Mouse (Mus musculus): ENCODE data around the gene Fam43a. TPM values are rescaled to one million over a fixed set of nuclear protein-coding genes. Genes with fewer than 3 reads are reported as not detected.

The Fam43a gene
- polyA plus RNA-seq, 1 experiment = 0.46 TPM

DNA sequence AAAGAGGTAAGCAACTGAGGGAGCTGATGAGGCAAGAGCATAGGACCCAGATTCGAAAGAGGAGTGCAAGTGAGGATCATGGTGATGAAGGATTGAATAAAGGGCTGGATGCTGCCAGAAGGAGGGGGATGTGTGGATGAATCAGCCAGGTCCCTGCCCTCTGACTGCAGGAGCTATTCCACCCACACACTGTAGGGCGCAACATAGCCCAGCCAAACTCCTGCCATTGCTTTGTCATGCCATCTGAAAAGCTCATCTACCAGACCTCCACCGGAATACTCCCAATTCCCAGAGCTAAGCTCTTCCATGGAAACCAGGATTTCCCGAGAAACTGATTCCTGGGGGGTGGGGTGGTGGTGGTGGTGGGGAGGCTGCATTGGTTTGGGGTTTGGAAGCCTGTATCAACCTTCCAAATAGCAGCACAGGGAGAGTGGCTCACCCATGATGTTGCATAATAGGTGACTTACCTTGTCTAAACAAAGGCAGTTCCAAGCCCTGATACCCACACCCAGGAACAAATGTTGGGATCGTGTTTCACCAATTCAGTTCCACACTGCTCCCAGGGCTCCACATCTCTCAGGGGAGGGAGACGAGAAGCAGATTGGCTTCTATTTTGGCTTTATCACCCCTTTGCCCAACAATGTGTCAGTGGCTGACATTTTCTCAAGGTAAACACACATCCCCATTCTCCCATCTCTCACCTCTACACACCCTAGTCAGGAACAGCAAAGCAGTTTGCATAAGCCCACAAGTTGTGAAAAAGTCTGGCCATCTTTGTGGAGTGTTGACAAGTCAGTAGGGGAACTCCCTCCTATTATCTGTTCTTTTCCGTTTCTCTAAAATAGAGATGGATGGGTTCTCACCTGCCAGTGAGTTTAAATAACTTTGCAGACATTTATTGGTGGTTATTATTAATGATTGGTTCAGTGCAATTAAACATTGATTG is 9.0 kb upstream of the Fam43a start:
- Histone ChIP-seq H3K79me3 (ENCODE audit: low read depth) (peaks cover 18% of the 10 kb centered on the region), H3K79me2 (ENCODE audit: control insufficient read depth, insufficient read depth) (peaks cover 19% of the 10 kb centered on the region), H3K27me3 (ENCODE audit: control insufficient read depth, insufficient read depth, insufficient read length) (no peaks in the 10 kb centered on the region), H3K36me3 (ENCODE audit: control insufficient read depth, insufficient read depth) (peaks cover 4% of the 10 kb centered on the region), H3K4me3 (ENCODE audit: insufficient read depth, poor library complexity, severe bottlenecking) (no peak overlapping the region), H3ac (ENCODE audit: control insufficient read depth, insufficient read length, low read depth) (no peak overlapping the region)
- TF ChIP-seq MAX (IDR thresholded peaks at IDR 0.05) (peak; percentile 21), CEBPB (IDR thresholded peaks at IDR 0.05; ENCODE audit: low read depth) (peak; percentile 35), MYOG (IDR thresholded peaks at IDR 0.05; ENCODE audit: control insufficient read depth, extremely low read depth, insufficient read length) (no peak)

DNA sequence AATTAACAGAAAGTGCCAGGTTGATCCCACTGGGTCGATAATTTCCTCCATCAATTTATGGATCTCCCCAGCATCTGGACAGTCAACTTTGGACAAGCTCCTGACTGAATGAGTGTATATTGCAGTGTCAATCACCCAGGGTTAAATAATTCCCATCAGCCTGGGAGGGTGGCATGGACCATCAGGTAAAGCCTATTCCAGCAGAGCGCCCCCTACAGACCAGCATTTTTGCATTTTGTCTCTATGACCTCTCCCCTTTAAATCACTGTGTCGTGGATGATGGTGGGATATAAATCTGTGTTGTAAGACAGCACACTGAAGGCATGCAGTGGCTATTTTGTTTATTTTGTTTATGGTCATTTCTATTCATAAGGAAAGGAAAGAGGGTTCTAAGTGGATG is 7.5 kb upstream of the Fam43a start:
- Histone ChIP-seq H3K79me2 (ENCODE audit: control insufficient read depth, insufficient read depth) (peaks cover 5% of the 10 kb centered on the region), H3K36me3 (ENCODE audit: control insufficient read depth, insufficient read depth) (no peaks in the 10 kb centered on the region), H3K27me3 (ENCODE audit: control insufficient read depth, insufficient read depth, insufficient read length) (no peaks in the 10 kb centered on the region), H3K79me3 (ENCODE audit: low read depth) (peaks cover 3% of the 10 kb centered on the region), H3K4me3 (ENCODE audit: insufficient read depth, poor library complexity, severe bottlenecking) (no peak overlapping the region), H3ac (ENCODE audit: control insufficient read depth, insufficient read length, low read depth) (no peak overlapping the region)
- TF ChIP-seq USF1 (IDR thresholded peaks at IDR 0.05; ENCODE audit: low read depth) (no peak), MAX (IDR thresholded peaks at IDR 0.05) (no peak), FOSL1 (IDR thresholded peaks at IDR 0.05; ENCODE audit: insufficient read depth, low read length, poor library complexity, severe bottlenecking) (no peak), CTCF (IDR thresholded peaks at IDR 0.05; ENCODE audit: control insufficient read depth, insufficient read depth, insufficient read length) (no peak), MYOG (IDR thresholded peaks at IDR 0.05; ENCODE audit: control insufficient read depth, extremely low read depth, insufficient read length) (no peak), MYOD1 (IDR thresholded peaks at IDR 0.05; ENCODE audit: control insufficient read depth, insufficient read length, low read depth) (no peak)

DNA sequence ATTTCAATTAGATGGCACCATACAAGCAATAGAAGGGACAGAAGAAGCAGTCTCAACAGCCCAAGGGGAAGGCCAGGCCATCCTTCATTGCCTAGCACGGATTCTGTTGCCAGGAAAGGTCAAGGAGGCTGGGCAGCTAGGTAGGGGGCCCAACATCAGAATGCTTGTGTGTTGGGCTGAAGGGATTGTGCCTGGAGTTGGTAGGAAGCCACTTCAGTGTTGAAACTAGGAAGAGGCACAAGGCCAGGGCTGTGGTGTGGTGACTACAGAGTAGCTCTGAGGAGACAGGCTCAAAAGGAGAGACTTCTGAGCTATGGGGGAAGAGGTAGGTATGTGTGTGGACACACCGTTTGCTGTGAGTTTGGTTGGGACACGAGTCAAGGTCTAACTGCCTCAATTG is 4.2 kb upstream of the Fam43a start:
- no peak overlapping the region for H3K4me3 ChIP-seq (ENCODE audit: insufficient read depth, poor library complexity, severe bottlenecking)
- H3K36me3 ChIP-seq (ENCODE audit: control insufficient read depth, insufficient read depth) = no peaks in the 10 kb centered on the region
- TF ChIP-seq CTCF (IDR thresholded peaks at IDR 0.05; ENCODE audit: control insufficient read depth, insufficient read depth, insufficient read length) (no peak), FOSL1 (IDR thresholded peaks at IDR 0.05; ENCODE audit: insufficient read depth, low read length, poor library complexity, severe bottlenecking) (no peak), CEBPB (IDR thresholded peaks at IDR 0.05; ENCODE audit: low read depth) (no peak), USF1 (IDR thresholded peaks at IDR 0.05; ENCODE audit: low read depth) (no peak), MYOG (IDR thresholded peaks at IDR 0.05; ENCODE audit: control insufficient read depth, extremely low read depth, insufficient read length) (no peak), MYOD1 (IDR thresholded peaks at IDR 0.05; ENCODE audit: control insufficient read depth, insufficient read length, low read depth) (no peak), MAX (IDR thresholded peaks at IDR 0.05) (no peak)
- no peaks in the 10 kb centered on the region for H3K79me2 ChIP-seq (ENCODE audit: control insufficient read depth, insufficient read depth)
- H3K27me3 ChIP-seq (ENCODE audit: control insufficient read depth, insufficient read depth, insufficient read length) = no peaks in the 10 kb centered on the region
- no peaks in the 10 kb centered on the region for H3K79me3 ChIP-seq (ENCODE audit: low read depth)
- no peak overlapping the region for H3ac ChIP-seq (ENCODE audit: control insufficient read depth, insufficient read length, low read depth)

DNA sequence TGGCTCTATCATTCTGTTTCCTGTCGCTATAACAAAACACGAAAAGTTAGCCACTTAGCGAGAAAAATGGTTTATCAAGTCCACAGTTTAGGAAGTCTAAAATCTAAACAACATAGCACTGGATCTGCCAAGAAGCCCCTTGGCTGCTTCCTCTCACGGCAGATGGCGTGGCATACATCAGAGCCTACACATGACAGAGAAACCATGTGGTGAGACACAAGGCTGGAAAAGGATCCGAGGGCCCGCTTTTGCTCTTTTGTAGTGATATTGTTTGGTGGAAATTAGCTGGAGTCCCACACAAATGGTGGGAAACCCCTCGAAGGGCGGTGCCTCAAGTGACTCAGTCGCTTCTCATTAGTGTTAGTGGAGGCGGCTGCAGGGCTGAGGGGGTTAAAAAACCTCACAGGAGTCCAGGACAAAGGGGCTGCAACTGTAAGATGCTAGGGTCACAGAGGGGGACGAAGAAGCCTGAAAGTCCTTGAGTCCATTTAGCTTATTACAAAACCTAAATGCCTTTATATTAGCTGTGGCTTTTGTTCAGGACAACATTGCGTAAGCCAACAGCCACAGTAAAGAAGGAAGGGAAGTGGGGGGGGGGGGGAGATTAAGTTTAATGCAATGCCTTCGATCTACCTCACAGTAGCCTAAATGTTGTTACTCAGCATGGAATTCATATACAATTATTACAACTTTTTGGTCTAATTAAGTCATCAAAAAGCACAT is 3.5 kb upstream of the Fam43a start:
- H3K79me2 ChIP-seq (ENCODE audit: control insufficient read depth, insufficient read depth) = no peaks in the 10 kb centered on the region
- peaks cover 6% of the 10 kb centered on the region for H3K27me3 ChIP-seq (ENCODE audit: control insufficient read depth, insufficient read depth, insufficient read length)
- no peak overlapping the region for H3ac ChIP-seq (ENCODE audit: control insufficient read depth, insufficient read length, low read depth)
- no peaks in the 10 kb centered on the region for H3K36me3 ChIP-seq (ENCODE audit: control insufficient read depth, insufficient read depth)
- TF ChIP-seq MYOG (IDR thresholded peaks at IDR 0.05; ENCODE audit: control insufficient read depth, extremely low read depth, insufficient read length) (no peak), CEBPB (IDR thresholded peaks at IDR 0.05; ENCODE audit: low read depth) (peak; percentile 44)
- H3K79me3 ChIP-seq (ENCODE audit: low read depth) = no peaks in the 10 kb centered on the region
- no peak overlapping the region for H3K4me3 ChIP-seq (ENCODE audit: insufficient read depth, poor library complexity, severe bottlenecking)

DNA sequence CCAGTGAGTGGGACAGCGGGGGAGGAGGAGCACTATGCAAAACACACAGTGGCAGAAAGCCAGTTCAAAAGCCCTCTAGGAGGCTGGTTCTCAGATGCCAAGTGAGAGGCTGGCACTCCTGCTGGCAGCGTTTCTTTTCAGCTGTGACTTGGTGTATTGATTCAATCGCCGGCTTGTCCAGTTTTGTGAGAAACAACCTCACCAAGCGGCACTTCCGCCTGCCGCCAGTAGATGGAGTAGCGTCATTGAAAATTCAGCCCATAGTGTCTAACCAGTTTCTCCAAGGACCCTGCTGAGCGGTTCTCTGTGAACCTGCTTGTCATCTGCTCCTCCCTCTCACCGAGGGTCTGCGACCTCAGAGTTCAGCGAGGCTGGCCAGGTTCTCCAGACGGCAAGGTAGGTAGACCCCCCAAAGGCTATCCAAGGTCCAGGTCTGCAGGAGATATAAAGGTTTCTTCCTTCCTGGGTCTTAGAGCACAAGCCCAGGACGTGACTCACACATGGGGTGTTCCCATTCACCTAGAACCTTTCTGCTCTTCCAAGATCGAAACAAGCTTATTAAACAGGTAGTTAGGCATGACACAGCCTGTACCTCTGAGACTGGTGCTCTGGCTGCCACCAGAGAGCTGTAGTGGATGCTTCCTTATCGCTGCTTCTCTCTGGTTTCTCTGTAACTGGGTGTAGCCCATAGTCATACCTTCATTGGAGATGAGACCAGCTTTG is 2.4 kb upstream of the Fam43a start:
- no peak overlapping the region for H3ac ChIP-seq (ENCODE audit: control insufficient read depth, insufficient read length, low read depth)
- no peaks in the 10 kb centered on the region for H3K36me3 ChIP-seq (ENCODE audit: control insufficient read depth, insufficient read depth)
- H3K79me2 ChIP-seq (ENCODE audit: control insufficient read depth, insufficient read depth) = no peaks in the 10 kb centered on the region
- peaks cover 7% of the 10 kb centered on the region for H3K27me3 ChIP-seq (ENCODE audit: control insufficient read depth, insufficient read depth, insufficient read length)
- no peak overlapping the region for H3K4me3 ChIP-seq (ENCODE audit: insufficient read depth, poor library complexity, severe bottlenecking)
- H3K79me3 ChIP-seq (ENCODE audit: low read depth) = no peaks in the 10 kb centered on the region
- TF ChIP-seq MYOD1 (IDR thresholded peaks at IDR 0.05; ENCODE audit: control insufficient read depth, insufficient read length, low read depth) (no peak), CTCF (IDR thresholded peaks at IDR 0.05; ENCODE audit: control insufficient read depth, insufficient read depth, insufficient read length) (peak; percentile 61), USF1 (IDR thresholded peaks at IDR 0.05; ENCODE audit: low read depth) (no peak)
